Mouse (Mus musculus) testis, adult 2 months (tissue): ENCODE measurements around the gene Nectin4.

Source experiments
- CTCF ChIP-seq: fragments of 200-500 bp; IDR thresholded peaks from 2 replicates; pipeline ENCODE4 v1.5.1; 2012; ENCODE audit warnings: low read depth, mild to moderate bottlenecking, inconsistent platforms, low read length, moderate library complexity; ENCODE audit not compliant: control insufficient read depth, insufficient read depth, insufficient replicate concordance
- POLR2A ChIP-seq: fragments of 200-500 bp; IDR thresholded peaks from 2 replicates; pipeline ENCODE4 v1.6.1; 2012; ENCODE audit warnings: low read depth, mild to moderate bottlenecking, inconsistent platforms, low read length, moderate library complexity; ENCODE audit not compliant: control insufficient read depth

DNA sequence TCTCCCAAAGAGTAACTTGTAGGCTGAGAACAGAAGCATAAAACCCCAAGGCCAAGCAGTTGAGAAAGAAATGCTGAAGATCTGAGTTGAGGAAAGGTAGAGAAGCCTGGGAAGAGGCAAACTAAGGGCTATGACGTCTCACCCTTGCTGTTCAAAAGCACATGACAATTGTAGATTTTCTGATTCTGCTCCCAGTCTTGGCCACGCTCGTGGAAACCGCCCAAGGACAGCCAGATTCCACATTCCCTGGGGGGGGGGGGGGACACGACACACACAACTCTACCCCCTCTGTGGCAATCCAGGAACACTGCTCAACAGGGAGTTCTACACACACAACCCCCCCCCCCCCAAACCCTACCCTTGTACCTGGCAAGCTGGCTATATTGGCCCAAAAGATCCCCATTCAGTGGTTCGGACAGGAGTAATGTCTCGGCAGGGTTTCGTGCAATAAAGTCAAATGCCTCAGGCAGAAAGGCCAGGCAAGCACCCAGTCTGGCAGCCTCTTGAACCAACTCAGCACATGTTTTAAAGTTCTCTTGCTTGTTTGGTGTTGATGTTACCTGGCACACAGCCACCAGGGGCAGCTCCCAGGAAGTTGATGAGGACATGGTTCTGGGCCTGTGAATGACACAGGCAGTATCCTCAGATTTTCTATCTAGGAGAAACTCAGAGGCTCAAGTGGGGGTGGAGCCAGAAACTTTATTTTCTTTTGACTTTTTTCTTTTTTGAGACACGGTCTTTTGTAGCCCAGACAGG is 25.8 kb upstream of the Nectin4 start:
- TF ChIP-seq CTCF, result no peak
- TF ChIP-seq POLR2A, result no peak
